Mouse (Mus musculus) cerebellum, adult 8-10 months (tissue): ENCODE data around the gene Gast.
A peak's percentile ranks its signal among the peaks of the same experiment; 100 is the strongest.
"Not testable (repeated sequence)": the region's sequence is repeated elsewhere in the genome, so short reads cannot be mapped to it uniquely, and the experiment has no call there.

ENCODE experiments used
- DNase-seq: peaks from one replicate; pipeline ENCODE4 v3.0.0; 2022

Gene Gast

GRCm38 (mm10) chr11:100333944-100334457 is at the start of gene Gast:
TSS of gene Gast (plus strand) at chr11:100334407.
- no peak for DNase-seq

GRCm38 (mm10) chr11:100284988-100285387 is 49.2 kb upstream of the Gast start:
- DNase-seq = no peak

- DNase-seq = no peak
These were observed 47.2 kb upstream of the Gast start for GRCm38 (mm10) chr11:100287024-100287423.

GRCm38 (mm10) chr11:100288942-100289341 is 45.3 kb upstream of the Gast start:
- no peak for DNase-seq

- no peak for DNase-seq
These were observed 44.0 kb upstream of the Gast start for GRCm38 (mm10) chr11:100290235-100290634.

- DNase-seq = no peak
These were observed 41.3 kb upstream of the Gast start for GRCm38 (mm10) chr11:100292884-100293283.

GRCm38 (mm10) chr11:100295308-100295707 is 38.9 kb upstream of the Gast start:
- DNase-seq = peak; percentile 74

GRCm38 (mm10) chr11:100297801-100298200 is 36.4 kb upstream of the Gast start:
- no peak for DNase-seq

GRCm38 (mm10) chr11:100298274-100299036 is 35.8 kb upstream of the Gast start:
- DNase-seq = peak; percentile 83

GRCm38 (mm10) chr11:100300293-100300692 is 33.9 kb upstream of the Gast start:
- DNase-seq = peak; percentile 62

GRCm38 (mm10) chr11:100301292-100301691 is 32.9 kb upstream of the Gast start:
- DNase-seq = no peak

GRCm38 (mm10) chr11:100307900-100308299 is 26.3 kb upstream of the Gast start:
- DNase-seq = no peak

- not testable (repeated sequence) for DNase-seq
These were observed 25.5 kb upstream of the Gast start for GRCm38 (mm10) chr11:100308672-100309071.

GRCm38 (mm10) chr11:100311656-100312055 is 22.6 kb upstream of the Gast start:
- DNase-seq = no peak

- no peak for DNase-seq
These were observed 22.0 kb upstream of the Gast start for GRCm38 (mm10) chr11:100312096-100312679.

GRCm38 (mm10) chr11:100313424-100313823 is 20.8 kb upstream of the Gast start:
- DNase-seq = no peak

GRCm38 (mm10) chr11:100315439-100315838 is 18.8 kb upstream of the Gast start:
- DNase-seq = no peak

GRCm38 (mm10) chr11:100317826-100318380 is 16.3 kb upstream of the Gast start:
- no peak for DNase-seq

GRCm38 (mm10) chr11:100318529-100319451 is 15.4 kb upstream of the Gast start:
- no peak for DNase-seq

- DNase-seq = peak; percentile 100
These were observed 14.6 kb upstream of the Gast start, which contains the start of gene Eif1 for GRCm38 (mm10) chr11:100319492-100320171. TSS of gene Eif1 (plus strand) at chr11:100319885.

- peak; percentile 92 for DNase-seq
These were observed 14.0 kb upstream of the Gast start for GRCm38 (mm10) chr11:100320172-100320630.
